Mouse (Mus musculus): ENCODE measurements around the gene Sod3.

DNA sequence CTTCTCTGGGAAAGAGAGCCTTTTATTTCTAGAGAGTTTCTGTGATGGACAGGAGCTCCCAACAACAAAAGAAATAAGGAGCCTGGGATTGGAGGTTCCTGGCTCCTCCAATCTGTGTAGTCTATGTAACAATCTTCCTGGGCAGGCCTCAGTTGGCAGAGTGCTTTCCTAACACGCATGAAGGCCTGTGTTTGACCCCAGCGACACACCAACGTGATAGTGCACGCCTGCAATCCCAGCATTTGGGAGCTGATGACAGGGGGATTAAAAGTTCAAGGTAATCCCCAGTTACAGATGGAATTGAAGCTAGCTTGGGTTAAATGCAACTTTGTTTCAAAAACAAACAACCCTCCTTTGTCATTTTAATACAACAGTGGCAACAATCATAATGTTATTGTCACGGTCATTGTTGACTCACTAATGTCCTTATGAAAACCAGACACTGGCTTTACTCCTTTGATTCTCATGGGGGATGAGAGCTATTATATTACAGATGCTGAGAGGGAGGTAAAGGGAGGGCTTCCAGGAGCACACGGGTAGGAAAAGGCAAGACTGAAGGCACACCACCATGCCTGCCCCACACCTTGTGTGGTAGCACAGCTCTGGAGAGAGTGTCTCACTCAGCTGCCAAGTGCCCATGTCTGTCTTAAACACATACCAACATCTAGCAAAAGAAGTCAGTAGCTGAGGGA is 669 bp upstream of the Sod3 start:
- TF ChIP-seq CTCF (IDR thresholded peaks at IDR 0.05; ENCODE audit: low read depth, low read length) (no peak), TAL1 (conservative IDR thresholded peaks at IDR 0.05; ENCODE audit: low read depth, low read length) (no peak)

All from G1E (cell line).